Mouse (Mus musculus): ENCODE results near the gene Vax2. TPM values are rescaled to one million over a fixed set of nuclear protein-coding genes. Genes with fewer than 3 reads are reported as not detected.

The Vax2 gene
- total and polyA plus RNA-seq, 3 experiments, result not detected

GRCm38 (mm10) chr6:83775638-83776293 lies 64.7 kb downstream of the Vax2 start, which contains the start of gene Tex261:
Tex261 (minus strand) TSS chr6:83775813.
- no peaks in the 10 kb centered on the region for H3K27me3 ChIP-seq (ENCODE audit: control insufficient read depth, insufficient read depth, low read length)
- TF ChIP-seq POLR2A (IDR thresholded peaks at IDR 0.05; ENCODE audit: insufficient read depth, low read depth, low read length) (peak; percentile 66; the same call in 1 of the 2 replicates), CTCF (IDR thresholded peaks at IDR 0.05) (peak; percentile 76), EP300 (IDR thresholded peaks at IDR 0.05; ENCODE audit: insufficient read depth, low read depth, low read length) (no peak)
- intact Hi-C loops (cut with DNase I), result loop anchor here (5.0 kb wide), 2 partner anchors 57 to 137 kb away; partner anchors contain the start of gene Paip2b
- H3K79me2 ChIP-seq (replicated peaks; ENCODE audit: control insufficient read depth, insufficient read depth, low read length), result no peaks in the 10 kb centered on the region
- WGBS, result under 1% methylated on average over 45 of the region's 45 CpGs
- peaks cover 3% of the 10 kb centered on the region for H3K4me1 ChIP-seq (ENCODE audit: control insufficient read depth, insufficient read depth, low read length)
- no peaks in the 10 kb centered on the region for H3K36me3 ChIP-seq (ENCODE audit: control insufficient read depth, insufficient read depth, low read length)
- DNase-seq, result peak; percentile 93 to 95
- H3K27ac ChIP-seq, result peak within 1 kb of the TSS; percentile 88
- peak within 1 kb of the TSS; percentile 89 for H3K4me3 ChIP-seq
- H3K9ac ChIP-seq (ENCODE audit: low read depth, low read length), result peak within 1 kb of the TSS; percentile 98

GRCm38 (mm10) chr6:83778306-83778705 lies 67.2 kb downstream of the Vax2 start:
- no peak for DNase-seq
- 82% methylated on average over 7 of the region's 7 CpGs for WGBS
- H3K4me3 ChIP-seq, result no peak overlapping the region
- H3K4me1 ChIP-seq (ENCODE audit: control insufficient read depth, insufficient read depth, low read length), result peaks cover 3% of the 10 kb centered on the region
- no peaks in the 10 kb centered on the region for H3K79me2 ChIP-seq (replicated peaks; ENCODE audit: control insufficient read depth, insufficient read depth, low read length)
- H3K9ac ChIP-seq (ENCODE audit: low read depth, low read length), result no peak overlapping the region
- intact Hi-C loops (cut with DNase I), result loop anchor here (2.0 to 5.0 kb wide), 4 partner anchors 16 to 134 kb away; partner anchors contain the start of genes Nagk and Paip2b
- no peak overlapping the region for H3K27ac ChIP-seq
- no peak for TF ChIP-seq POLR2A (IDR thresholded peaks at IDR 0.05; ENCODE audit: insufficient read depth, low read depth, low read length)
- no peak for TF ChIP-seq EP300 (IDR thresholded peaks at IDR 0.05; ENCODE audit: insufficient read depth, low read depth, low read length)
- no peak for TF ChIP-seq CTCF (IDR thresholded peaks at IDR 0.05)
- no peaks in the 10 kb centered on the region for H3K27me3 ChIP-seq (ENCODE audit: control insufficient read depth, insufficient read depth, low read length)
- no peaks in the 10 kb centered on the region for H3K36me3 ChIP-seq (ENCODE audit: control insufficient read depth, insufficient read depth, low read length)

GRCm38 (mm10) chr6:83779026-83779425 lies 68.0 kb downstream of the Vax2 start:
- WGBS, result 6% methylated on average over 5 of the region's 5 CpGs
- Histone ChIP-seq H3K9ac (ENCODE audit: low read depth, low read length) (no peak overlapping the region), H3K4me1 (ENCODE audit: control insufficient read depth, insufficient read depth, low read length) (peaks cover 3% of the 10 kb centered on the region), H3K4me3 (no peak overlapping the region), H3K27me3 (ENCODE audit: control insufficient read depth, insufficient read depth, low read length) (no peaks in the 10 kb centered on the region), H3K79me2 (replicated peaks; ENCODE audit: control insufficient read depth, insufficient read depth, low read length) (no peaks in the 10 kb centered on the region), H3K27ac (no peak overlapping the region), H3K36me3 (ENCODE audit: control insufficient read depth, insufficient read depth, low read length) (no peaks in the 10 kb centered on the region)
- intact Hi-C loops (cut with DNase I), result loop anchor here (2.0 to 5.0 kb wide), 4 partner anchors 16 to 133 kb away; partner anchors contain the start of genes Nagk and Paip2b
- DNase-seq, result peak; percentile 45 to 62
- TF ChIP-seq POLR2A (IDR thresholded peaks at IDR 0.05; ENCODE audit: insufficient read depth, low read depth, low read length), result no peak
- TF ChIP-seq EP300 (IDR thresholded peaks at IDR 0.05; ENCODE audit: insufficient read depth, low read depth, low read length), result 0 out of 2 replicates have a peak, but pooled peaks have one; percentile 48
- peak; percentile 80 for TF ChIP-seq CTCF (IDR thresholded peaks at IDR 0.05)

- no peaks in the 10 kb centered on the region for H3K27me3 ChIP-seq (ENCODE audit: control insufficient read depth, insufficient read depth, low read length)
- H3K4me3 ChIP-seq, result no peak overlapping the region
- intact Hi-C loops (cut with DNase I), result no loop called here
- H3K36me3 ChIP-seq (ENCODE audit: control insufficient read depth, insufficient read depth, low read length), result no peaks in the 10 kb centered on the region
- no peak overlapping the region for H3K9ac ChIP-seq (ENCODE audit: low read depth, low read length)
- no peaks in the 10 kb centered on the region for H3K4me1 ChIP-seq (ENCODE audit: control insufficient read depth, insufficient read depth, low read length)
- H3K79me2 ChIP-seq (replicated peaks; ENCODE audit: control insufficient read depth, insufficient read depth, low read length), result no peaks in the 10 kb centered on the region
- 74% methylated on average over 3 of the region's 3 CpGs for WGBS
- DNase-seq, result no peak
- H3K27ac ChIP-seq, result no peak overlapping the region
- TF ChIP-seq POLR2A (IDR thresholded peaks at IDR 0.05; ENCODE audit: insufficient read depth, low read depth, low read length) (no peak), EP300 (IDR thresholded peaks at IDR 0.05; ENCODE audit: insufficient read depth, low read depth, low read length) (no peak), CTCF (IDR thresholded peaks at IDR 0.05) (no peak)
These were observed 75.4 kb downstream of the Vax2 start for GRCm38 (mm10) chr6:83786426-83786825.

Other genes with a start within 250 kb of the Vax2 start
- gene Dguok, start 204.3 kb upstream of the Vax2 start, total RNA-seq (2021), result 10 to 100 TPM; 32.4 to 33.7 TPM
- gene Dguok, start 204.3 kb upstream of the Vax2 start, polyA plus RNA-seq (2012; rRNA removed), result 48.1 and 67.3 TPM in 2 replicates
- gene Actg2, start 175.0 kb upstream of the Vax2 start, total RNA-seq (2021), result 1 to 10 TPM in 1 of 2 experiments, under 1 TPM in 1; 0.93 to 2.3 TPM
- gene Actg2, start 175.0 kb upstream of the Vax2 start, polyA plus RNA-seq (2012; rRNA removed), result 13.3 and 23.8 TPM in 2 replicates
- 10 to 100 TPM; 11.9 to 12.9 TPM for gene Stambp, start 138.5 kb upstream of the Vax2 start, total RNA-seq (2021)
- 10.1 and 17.6 TPM in 2 replicates for gene Stambp, start 138.5 kb upstream of the Vax2 start, polyA plus RNA-seq (2012; rRNA removed)
- gene Clec4f, start 55.1 kb upstream of the Vax2 start, total RNA-seq (2021), result under 1 TPM; 0.27 to 0.57 TPM
- 0.23 TPM in 1 of 2 replicates, not detected in the other for gene Clec4f, start 55.1 kb upstream of the Vax2 start, polyA plus RNA-seq (2012; rRNA removed)
- gene Cd207, start 33.4 kb upstream of the Vax2 start, total RNA-seq (2021), result 1 to 10 TPM in 1 of 2 experiments, under 1 TPM in 1; 0.86 to 1.1 TPM
- 1.6 and 4.2 TPM in 2 replicates for gene Cd207, start 33.4 kb upstream of the Vax2 start, polyA plus RNA-seq (2012; rRNA removed)
- gene Atp6v1b1, start 31.7 kb downstream of the Vax2 start, total RNA-seq (2021), result not detected
- 1.4 TPM in 1 of 2 replicates, not detected in the other for gene Atp6v1b1, start 31.7 kb downstream of the Vax2 start, polyA plus RNA-seq (2012; rRNA removed)
- not detected for gene Ankrd53, start 51.4 kb downstream of the Vax2 start, total RNA-seq (2021)
- 0.12 TPM in 1 of 2 replicates, not detected in the other for gene Ankrd53, start 51.4 kb downstream of the Vax2 start, polyA plus RNA-seq (2012; rRNA removed)
- gene Tex261, start 64.5 kb downstream of the Vax2 start, total RNA-seq (2021), result 100 to 1,000 TPM in 1 of 2 experiments, 10 to 100 TPM in 1; 90.6 to 102 TPM
- gene Tex261, start 64.5 kb downstream of the Vax2 start, polyA plus RNA-seq (2012; rRNA removed), result 126 and 156 TPM in 2 replicates
- gene Nagk, start 83.7 kb downstream of the Vax2 start, total RNA-seq (2021), result 10 to 100 TPM; 16.1 to 18.3 TPM
- gene Nagk, start 83.7 kb downstream of the Vax2 start, polyA plus RNA-seq (2012; rRNA removed), result 14.1 and 14.2 TPM in 2 replicates
- gene Paip2b, start 120.5 kb downstream of the Vax2 start, total RNA-seq (2021), result 10 to 100 TPM; 35.4 to 39.4 TPM
- gene Paip2b, start 120.5 kb downstream of the Vax2 start, polyA plus RNA-seq (2012; rRNA removed), result 13.4 and 31.8 TPM in 2 replicates
- gene Zfp638, start 155.8 kb downstream of the Vax2 start, total RNA-seq (2021), result 10 to 100 TPM; 55.0 to 55.2 TPM
- 7.3 and 17.2 TPM in 2 replicates for gene Zfp638, start 155.8 kb downstream of the Vax2 start, polyA plus RNA-seq (2012; rRNA removed)

Measured in heart, adult 2 months (tissue).